Mouse (Mus musculus): ENCODE data around the gene Anln.

The Anln gene

GRCm38 (mm10) chr9:22402001-22402400 is 13.0 kb upstream of the Anln start:
- no peak for DNase-seq (ENCODE audit: low spot score)

- DNase-seq (ENCODE audit: low spot score) = no peak
Measured at GRCm38 (mm10) chr9:22399021-22399420, 10.0 kb upstream of the Anln start.

- DNase-seq (ENCODE audit: low spot score) = no peak
Measured at GRCm38 (mm10) chr9:22394725-22395124, 5.7 kb upstream of the Anln start.

GRCm38 (mm10) chr9:22390390-22390789 is 1.4 kb upstream of the Anln start:
- no peak for DNase-seq (ENCODE audit: low spot score)

- no peak for DNase-seq (ENCODE audit: low spot score)
Measured at GRCm38 (mm10) chr9:22389736-22390245, 803 bp upstream of the Anln start.

- no peak for DNase-seq (ENCODE audit: low spot score)
Measured at GRCm38 (mm10) chr9:22388401-22388980, 497 bp downstream of the Anln start.

DNA sequence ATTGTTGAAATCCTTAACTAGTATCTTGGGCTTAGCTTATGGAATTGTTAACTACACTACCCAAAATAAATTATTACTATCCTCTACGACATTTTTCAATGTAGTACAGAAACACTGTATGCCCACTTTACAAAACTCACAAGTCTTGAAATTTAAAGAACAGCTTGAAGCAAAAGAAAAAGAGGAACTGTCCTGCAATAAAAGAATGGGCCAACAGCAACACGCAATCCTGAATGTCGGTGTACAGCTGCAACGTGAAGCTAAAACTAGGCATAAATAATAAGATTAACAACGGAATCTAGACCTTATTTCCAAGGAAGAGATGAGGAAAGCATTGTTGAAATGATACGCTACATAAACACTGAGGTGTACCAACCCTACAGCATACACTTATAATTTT is 1.1 kb downstream of the Anln start:
- no peak for DNase-seq (ENCODE audit: low spot score)

DNA sequence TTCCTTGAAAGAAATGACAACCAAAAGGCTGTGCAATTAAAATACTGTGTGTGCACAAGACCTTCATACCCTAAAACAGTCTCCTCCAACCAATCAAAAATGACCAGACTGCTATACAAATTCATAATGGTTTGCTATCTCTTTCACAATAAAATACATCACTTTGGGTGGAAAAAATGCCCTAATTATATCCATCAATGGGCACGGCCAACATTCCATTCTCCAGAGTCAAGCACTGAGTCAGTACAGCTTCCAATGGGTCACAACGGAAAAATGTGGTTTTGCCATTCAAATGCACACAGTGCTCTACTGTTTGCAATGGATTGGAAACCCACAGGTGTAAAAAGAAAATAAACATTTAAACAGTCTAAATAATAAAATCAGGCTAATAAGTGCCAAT is 3.1 kb downstream of the Anln start:
- no peak for DNase-seq (ENCODE audit: low spot score)

DNA sequence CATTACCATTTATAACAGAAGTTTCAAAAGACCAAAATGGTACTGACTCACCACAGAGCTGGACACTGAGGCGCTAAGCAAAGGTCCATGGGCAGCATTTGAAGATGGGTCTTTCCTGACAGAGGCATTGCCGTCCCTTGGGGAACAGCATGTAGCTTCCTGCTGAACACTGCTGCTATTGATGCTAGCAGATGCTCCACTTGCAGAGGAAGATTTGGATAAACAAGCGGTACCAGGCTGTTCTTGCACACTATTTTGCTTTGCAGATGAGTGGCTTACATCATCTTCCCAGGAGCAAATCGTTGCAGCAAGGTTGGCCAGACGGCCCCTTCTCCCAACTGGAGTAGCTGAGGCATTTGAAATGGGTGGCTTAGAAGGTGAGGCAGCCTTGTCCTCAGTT is 12.9 kb downstream of the Anln start:
- DNase-seq (ENCODE audit: low spot score) = no peak

GRCm38 (mm10) chr9:22372760-22373159 is 16.2 kb downstream of the Anln start:
- no peak for DNase-seq (ENCODE audit: low spot score)

- no peak for DNase-seq (ENCODE audit: low spot score)
Measured at GRCm38 (mm10) chr9:22368030-22368429, 21.0 kb downstream of the Anln start.

- no peak for DNase-seq (ENCODE audit: low spot score)
Measured at GRCm38 (mm10) chr9:22366621-22367020, 22.4 kb downstream of the Anln start.

GRCm38 (mm10) chr9:22366221-22366620 is 22.8 kb downstream of the Anln start:
- DNase-seq (ENCODE audit: low spot score) = no peak

DNA sequence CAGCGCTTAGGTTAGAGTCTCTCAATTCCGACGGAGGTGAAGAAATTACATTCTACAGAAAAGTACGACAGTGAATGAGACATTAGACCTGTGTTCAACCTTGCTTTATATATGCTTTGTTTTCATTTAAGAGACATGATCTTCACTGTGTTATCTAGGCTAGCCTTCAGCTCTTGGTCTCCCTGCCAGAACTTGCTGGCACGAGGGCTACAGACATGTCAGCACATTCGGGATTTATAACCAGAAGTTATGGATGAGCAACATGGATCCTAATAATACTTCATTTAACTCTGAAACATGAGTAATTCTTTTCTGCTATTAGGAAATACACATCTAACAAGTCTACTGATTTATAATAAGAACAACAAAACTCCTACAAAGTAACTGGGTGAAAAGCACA is 28.1 kb downstream of the Anln start:
- DNase-seq (ENCODE audit: low spot score) = no peak

DNA sequence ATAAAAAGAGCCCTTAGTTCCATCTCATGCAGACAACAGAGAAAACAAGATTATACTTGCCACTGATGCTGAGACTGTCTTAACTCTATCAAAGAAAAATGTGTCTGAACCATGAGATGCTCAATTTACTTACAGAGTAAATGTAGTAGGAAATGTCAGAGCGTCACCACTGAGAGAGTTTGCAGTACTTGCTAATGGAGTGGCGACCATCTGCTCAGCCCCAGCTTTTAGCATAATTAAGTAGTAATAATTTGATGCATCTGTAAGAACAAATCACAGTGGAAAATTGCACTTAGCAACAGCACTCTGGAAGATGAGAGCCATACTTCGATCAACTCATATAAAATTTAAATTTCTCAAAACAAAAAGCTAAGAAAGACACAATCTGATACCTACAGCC is 33.1 kb downstream of the Anln start:
- no peak for DNase-seq (ENCODE audit: low spot score)

DNA sequence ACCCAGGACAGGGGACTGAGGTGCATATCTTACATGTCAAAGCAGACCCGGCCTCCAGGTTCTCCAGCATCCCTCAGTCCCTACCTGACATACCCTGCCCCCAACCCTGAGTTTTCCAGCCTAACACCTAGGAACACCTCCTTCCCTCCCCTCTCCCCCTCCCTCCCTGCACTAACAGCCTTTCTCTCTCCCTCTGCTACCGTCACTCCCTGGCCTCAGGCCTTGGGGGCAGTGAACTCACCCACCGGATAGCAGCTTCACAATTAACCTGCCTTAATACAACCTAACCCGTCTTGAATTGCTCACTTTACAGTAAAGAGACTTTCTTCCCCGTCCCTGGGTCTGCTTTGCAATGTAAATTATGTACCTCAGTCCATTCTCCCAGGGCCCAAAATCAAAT is 35.1 kb downstream of the Anln start:
- DNase-seq (ENCODE audit: low spot score) = no peak

DNA sequence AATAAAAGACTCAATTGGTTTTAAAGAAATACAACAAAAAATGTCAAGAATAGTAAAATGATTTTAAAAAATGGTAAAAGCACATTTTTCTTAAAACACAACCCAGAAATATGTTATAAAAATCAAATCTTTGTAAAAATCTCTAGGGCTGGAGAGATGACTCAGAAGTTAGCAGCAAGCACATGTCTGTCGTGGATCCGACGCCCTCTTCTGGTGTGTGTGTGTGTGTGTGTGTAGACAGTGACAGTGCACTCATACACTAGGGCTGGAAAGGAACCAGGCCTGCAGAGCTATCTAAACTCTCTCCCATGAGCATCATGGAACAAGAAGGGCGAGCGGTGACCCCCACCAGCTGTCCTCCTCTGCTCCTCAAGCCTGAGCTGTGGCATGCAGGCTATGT is 35.5 kb downstream of the Anln start:
- no peak for DNase-seq (ENCODE audit: low spot score)

GRCm38 (mm10) chr9:22340331-22340730 is 48.7 kb downstream of the Anln start:
- no peak for DNase-seq (ENCODE audit: low spot score)

DNA sequence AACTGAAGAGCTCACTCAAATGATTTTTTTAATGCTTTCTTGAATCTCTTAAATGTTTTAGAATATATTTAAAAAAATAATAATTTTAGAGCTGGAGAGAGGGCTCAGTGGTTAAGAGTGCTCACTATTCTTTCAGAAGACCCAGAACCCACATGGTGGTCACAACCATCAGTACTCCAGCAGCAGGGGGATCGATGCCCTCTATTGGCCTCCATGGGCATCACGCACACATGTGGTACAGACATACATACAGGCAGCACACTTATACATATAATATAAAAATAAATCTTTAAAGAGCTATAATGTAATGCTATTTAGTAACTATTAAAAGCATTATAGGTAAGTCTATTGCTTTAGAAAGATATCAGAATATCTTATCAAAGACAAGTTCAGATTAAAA is 51.8 kb downstream of the Anln start:
- no peak for DNase-seq (ENCODE audit: low spot score)

- DNase-seq (ENCODE audit: low spot score) = peak; percentile 88
Measured at GRCm38 (mm10) chr9:22327475-22328387, 61.3 kb downstream of the Anln start.

DNA sequence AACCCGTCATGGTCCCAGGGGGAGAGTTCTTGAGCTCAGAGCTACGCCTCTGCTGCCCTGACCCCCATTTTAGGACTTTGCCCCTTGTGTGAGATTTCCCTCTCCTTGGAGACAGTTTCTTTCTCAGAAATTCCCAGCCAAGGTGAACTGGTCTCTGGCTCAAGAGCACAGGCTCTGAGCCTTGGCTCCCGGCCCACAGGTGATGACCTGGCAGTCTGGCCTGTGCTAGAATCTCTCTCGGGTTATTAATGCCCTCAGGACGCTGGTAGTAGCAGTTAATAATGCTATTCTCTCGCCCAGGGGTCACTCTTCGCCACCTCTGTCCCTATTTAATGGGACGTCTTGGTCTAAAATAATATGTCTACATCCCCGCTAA is 61.9 kb downstream of the Anln start:
- DNase-seq (ENCODE audit: low spot score) = no peak

GRCm38 (mm10) chr9:22324579-22324978 is 64.4 kb downstream of the Anln start:
- DNase-seq (ENCODE audit: low spot score) = no peak

DNA sequence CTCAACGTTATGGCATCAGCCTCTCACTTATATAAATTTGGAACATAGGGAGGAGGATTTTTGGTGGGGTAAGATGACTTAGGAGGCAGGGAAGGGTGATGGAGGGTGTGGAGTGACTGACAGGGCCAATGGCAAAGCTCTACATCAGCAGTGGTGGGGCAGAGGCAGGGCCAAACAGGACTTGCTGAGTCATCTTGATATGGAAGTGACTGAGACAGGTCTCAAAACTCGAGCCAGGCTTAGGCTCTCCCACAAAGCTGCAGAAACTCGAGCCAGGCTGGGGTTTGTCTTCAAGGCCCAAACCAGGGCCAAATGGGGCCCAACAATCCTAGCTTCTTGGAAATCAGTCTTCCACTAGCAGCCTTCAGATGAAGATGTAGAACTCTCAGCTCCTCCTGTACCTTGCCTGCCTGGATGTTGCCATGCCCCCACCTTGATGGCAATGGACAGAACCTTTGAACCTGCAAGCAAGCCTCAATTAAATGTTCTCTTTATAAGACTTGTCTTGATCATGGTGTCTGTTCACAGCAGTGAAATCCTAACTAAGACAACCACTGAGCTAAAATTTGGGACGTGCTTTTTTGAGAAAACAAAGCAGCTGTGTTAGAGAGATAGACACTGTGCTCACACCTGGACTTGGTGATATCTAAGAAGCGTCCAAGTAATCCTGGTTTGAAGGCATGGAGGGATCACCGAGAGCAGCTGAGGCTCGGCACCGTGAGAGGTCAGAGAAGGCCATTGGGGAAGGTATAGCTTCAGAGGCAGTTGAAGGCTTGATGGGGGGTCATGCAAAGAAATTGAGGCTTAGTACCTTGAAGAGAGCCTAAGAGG is 66.4 kb downstream of the Anln start:
- no peak for DNase-seq (ENCODE audit: low spot score)

All from testis, postnatal 10 days (tissue).